ENCODE assay signal across 29 mouse cellular contexts in the genomic region with DNA sequence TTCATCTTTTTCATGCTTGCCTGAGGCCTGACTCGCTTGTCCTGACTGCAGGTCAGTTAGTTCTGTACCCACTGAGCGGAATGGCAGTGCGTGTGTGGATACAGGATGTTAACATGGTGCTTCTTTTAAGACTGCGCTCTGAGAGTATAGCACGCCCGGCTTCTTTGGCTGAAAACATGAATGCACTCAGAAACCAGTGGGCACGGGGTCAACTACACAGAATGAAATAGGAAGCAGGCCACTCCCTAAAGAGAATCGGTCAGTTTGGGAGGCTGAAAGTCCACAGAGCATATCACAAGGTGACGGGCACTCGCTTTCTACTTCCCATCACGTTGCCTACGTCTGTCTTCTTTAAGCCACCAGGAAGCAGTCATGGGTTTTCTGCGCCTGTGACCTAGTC. TPM values are rescaled to one million over a fixed set of nuclear protein-coding genes. Genes with fewer than 3 reads are reported as not detected.
DNase-seq lines count a peak whose midpoint lies in the region; ATAC-seq and TF ChIP-seq lines count a peak whose summit lies in the region.
"Had no signal": no experiment of that assay in that cellular context is flagged by ENCODE, and none has a peak within 500 bp of the region (broad histone marks: within the 10 kb centered on the region; RNA-seq: fewer than 3 reads in every experiment).

No protein-coding gene starts in this region.

- no peak overlapping the region for H3K4me2 ChIP-seq in forebrain, postnatal 0 days (ENCODE audit: low read depth)
- H3K4me2 ChIP-seq in forebrain, embryonic 12.5 days = no peak overlapping the region
- H3K4me2 ChIP-seq in heart, embryonic 12.5 days = no peak overlapping the region
- no peak overlapping the region for H3K4me2 ChIP-seq in liver, embryonic 11.5 days
- H3K4me2 ChIP-seq: embryonic facial prominence, embryonic 12.5 days; embryonic facial prominence, embryonic 15.5 days; forebrain, embryonic 13.5 days; heart, embryonic 11.5 days; heart, embryonic 15.5 days; hindbrain, embryonic 13.5 days; intestine, embryonic 15.5 days had no signal

- ATAC-seq in forebrain, postnatal 0 days = no peak
- ATAC-seq in forebrain, embryonic 12.5 days (ENCODE audit: low FRiP score) = no peak
- ATAC-seq in heart, embryonic 12.5 days (ENCODE audit: insufficient number of reproducible peaks, low FRiP score) = no peak
- no peak for ATAC-seq in liver, embryonic 11.5 days (replicated peaks; ENCODE audit: low FRiP score)
- ATAC-seq: forebrain, embryonic 13.5 days; hindbrain, embryonic 16.5 days; intestine, embryonic 15.5 days; Patski had no signal

- H3K27me3 ChIP-seq in forebrain, postnatal 0 days (ENCODE audit: insufficient read depth, low read length) = no peaks in the 10 kb centered on the region
- no peaks in the 10 kb centered on the region for H3K27me3 ChIP-seq in forebrain, embryonic 12.5 days
- H3K27me3 ChIP-seq in heart, embryonic 12.5 days (replicated peaks) = no peaks in the 10 kb centered on the region
- H3K27me3 ChIP-seq in liver, adult 2 months (ENCODE audit: control insufficient read depth, insufficient read depth, low read length) = no peaks in the 10 kb centered on the region
- no peaks in the 10 kb centered on the region for H3K27me3 ChIP-seq in liver, embryonic 11.5 days (replicated peaks; ENCODE audit: control insufficient read depth, insufficient read depth, low read length)
- H3K27me3 ChIP-seq: CH12.LX; embryonic facial prominence, embryonic 12.5 days; embryonic facial prominence, embryonic 15.5 days; forebrain, embryonic 13.5 days; heart, embryonic 15.5 days; hindbrain, embryonic 13.5 days; intestine, embryonic 15.5 days; Patski had no signal

- no peak overlapping the region for H3K4me3 ChIP-seq in forebrain, postnatal 0 days (ENCODE audit: low read depth, low read length)
- no peak overlapping the region for H3K4me3 ChIP-seq in forebrain, embryonic 12.5 days (replicated peaks)
- no peak overlapping the region for H3K4me3 ChIP-seq in heart, embryonic 12.5 days
- no peak overlapping the region for H3K4me3 ChIP-seq in liver, adult 2 months (ENCODE audit: insufficient read depth, low read depth, low read length)
- no peak overlapping the region for H3K4me3 ChIP-seq in liver, embryonic 11.5 days (ENCODE audit: low read depth, low read length)
- H3K4me3 ChIP-seq in cortical plate, adult 2 months (ENCODE audit: insufficient read depth, low read length) = no peak overlapping the region
- H3K4me3 ChIP-seq: embryonic facial prominence, embryonic 12.5 days; embryonic facial prominence, embryonic 15.5 days; forebrain, embryonic 13.5 days; heart, embryonic 15.5 days; hindbrain, embryonic 10.5 days; hindbrain, embryonic 13.5 days; intestine, embryonic 15.5 days had no signal

- 83% methylated on average over 13 of the region's 13 CpGs for WGBS in forebrain, postnatal 0 days
- WGBS in forebrain, embryonic 12.5 days = 85% methylated on average over 13 of the region's 13 CpGs
- WGBS in heart, embryonic 12.5 days = 80% methylated on average over 13 of the region's 13 CpGs
- WGBS in liver, adult 2 months = 37% methylated on average over 13 of the region's 13 CpGs
- WGBS in liver, embryonic 11.5 days = 81% methylated on average over 13 of the region's 13 CpGs

- H3K79me2 ChIP-seq in liver, adult 2 months (ENCODE audit: control insufficient read depth, insufficient read depth, low read length) = peaks cover 49% of the 10 kb centered on the region

- no peaks in the 10 kb centered on the region for H3K36me3 ChIP-seq in forebrain, postnatal 0 days (ENCODE audit: insufficient read depth)
- no peaks in the 10 kb centered on the region for H3K36me3 ChIP-seq in forebrain, embryonic 12.5 days (replicated peaks)
- H3K36me3 ChIP-seq in heart, embryonic 12.5 days = no peaks in the 10 kb centered on the region
- no peaks in the 10 kb centered on the region for H3K36me3 ChIP-seq in liver, adult 2 months (ENCODE audit: control insufficient read depth, insufficient read depth, low read length)
- H3K36me3 ChIP-seq in liver, embryonic 11.5 days (ENCODE audit: control insufficient read depth, insufficient read depth, low read length) = no peaks in the 10 kb centered on the region
- H3K36me3 ChIP-seq: embryonic facial prominence, embryonic 12.5 days; embryonic facial prominence, embryonic 15.5 days; G1E; heart, embryonic 15.5 days; hindbrain, embryonic 10.5 days; hindbrain, embryonic 13.5 days; intestine, embryonic 15.5 days had no signal

- H3K4me1 ChIP-seq in forebrain, postnatal 0 days (ENCODE audit: insufficient read depth) = peaks cover 8% of the 10 kb centered on the region
- H3K4me1 ChIP-seq in forebrain, embryonic 12.5 days = peaks cover 3% of the 10 kb centered on the region; the same call in 1 of the 2 replicates
- H3K4me1 ChIP-seq in heart, embryonic 12.5 days (replicated peaks) = peaks cover 18% of the 10 kb centered on the region
- H3K4me1 ChIP-seq in liver, adult 2 months (ENCODE audit: control insufficient read depth, insufficient read depth, low read length) = peaks cover 24% of the 10 kb centered on the region
- peaks cover 10% of the 10 kb centered on the region for H3K4me1 ChIP-seq in liver, embryonic 11.5 days (replicated peaks; ENCODE audit: control insufficient read depth, insufficient read depth, low read length)
- peaks cover 11% of the 10 kb centered on the region for H3K4me1 ChIP-seq in cortical plate, adult 2 months (ENCODE audit: control insufficient read depth, insufficient read depth, low read length)
- H3K4me1 ChIP-seq: forebrain, embryonic 13.5 days had no signal

- peak; percentile 14 for DNase-seq in forebrain, postnatal 0 days
- peak; percentile 85 for DNase-seq in heart, adult 11 months
- peak; percentile 69 for DNase-seq in liver, adult 2 months (ENCODE audit: extremely low read depth, low read depth, low spot score)
- DNase-seq in liver, embryonic 11.5 days (ENCODE audit: low spot score) = no peak
- DNase-seq in spleen, adult 12 weeks (ENCODE audit: low spot score) = no peak
- DNase-seq: adrenal gland, postnatal 10 days; adrenal gland, postnatal 36 days; B cell, adult 2 months; cerebellum, adult 18-20 months; cerebellum, adult 9-10 months; cerebellum, postnatal 14 days; gastrocnemius, postnatal 36 days; heart, postnatal 10 days; heart, postnatal 36 days had no signal

- no peak for TF ChIP-seq CTCF in forebrain, postnatal 0 days (IDR thresholded peaks at IDR 0.05; ENCODE audit: low read depth)
- no peak for TF ChIP-seq CTCF in liver, adult 2 months (IDR thresholded peaks at IDR 0.05; ENCODE audit: low read depth, low read length)
- no peak for TF ChIP-seq CTCF in cortical plate, adult 2 months (IDR thresholded peaks at IDR 0.05; ENCODE audit: extremely low read depth, insufficient read depth, low read length)

- no peaks in the 10 kb centered on the region for H3K9me3 ChIP-seq in forebrain, postnatal 0 days (ENCODE audit: low read length)
- H3K9me3 ChIP-seq in forebrain, embryonic 12.5 days = no peaks in the 10 kb centered on the region
- H3K9me3 ChIP-seq in heart, embryonic 12.5 days (replicated peaks) = no peaks in the 10 kb centered on the region
- no peaks in the 10 kb centered on the region for H3K9me3 ChIP-seq in liver, embryonic 11.5 days (ENCODE audit: control insufficient read depth, low read length)
- H3K9me3 ChIP-seq: embryonic facial prominence, embryonic 12.5 days; embryonic facial prominence, embryonic 15.5 days; forebrain, embryonic 13.5 days; heart, embryonic 15.5 days; hindbrain, embryonic 10.5 days; hindbrain, embryonic 13.5 days; intestine, embryonic 15.5 days had no signal

- H3K27ac ChIP-seq in forebrain, postnatal 0 days (ENCODE audit: low read depth, low read length) = no peak overlapping the region
- H3K27ac ChIP-seq in forebrain, embryonic 12.5 days = no peak overlapping the region
- no peak overlapping the region for H3K27ac ChIP-seq in heart, embryonic 12.5 days (ENCODE audit: poor library complexity, severe bottlenecking)
- no peak overlapping the region for H3K27ac ChIP-seq in liver, adult 2 months (replicated peaks; ENCODE audit: insufficient read depth, low read depth, low read length)
- no peak overlapping the region for H3K27ac ChIP-seq in liver, embryonic 11.5 days (ENCODE audit: low read depth, low read length)
- peak overlapping the region; percentile 20; the same call in 1 of the 2 replicates for H3K27ac ChIP-seq in cortical plate, adult 2 months (ENCODE audit: insufficient read depth, low read length)
- H3K27ac ChIP-seq: embryonic facial prominence, embryonic 12.5 days; embryonic facial prominence, embryonic 15.5 days; forebrain, embryonic 13.5 days; heart, embryonic 15.5 days; hindbrain, embryonic 10.5 days; hindbrain, embryonic 13.5 days; intestine, embryonic 15.5 days had no signal

- no peak overlapping the region for H3K9ac ChIP-seq in forebrain, postnatal 0 days
- H3K9ac ChIP-seq in forebrain, embryonic 12.5 days = no peak overlapping the region
- no peak overlapping the region for H3K9ac ChIP-seq in heart, embryonic 12.5 days
- no peak overlapping the region for H3K9ac ChIP-seq in liver, adult 2 months (ENCODE audit: low read depth, low read length)
- no peak overlapping the region for H3K9ac ChIP-seq in liver, embryonic 11.5 days (ENCODE audit: low read depth, low read length)
- H3K9ac ChIP-seq: embryonic facial prominence, embryonic 12.5 days; embryonic facial prominence, embryonic 15.5 days; forebrain, embryonic 13.5 days; heart, embryonic 15.5 days; hindbrain, embryonic 13.5 days; intestine, embryonic 15.5 days had no signal

- no peak for TF ChIP-seq POLR2A in liver, adult 2 months (IDR thresholded peaks at IDR 0.05; ENCODE audit: extremely low read depth, insufficient read depth, low read length)
- no peak for TF ChIP-seq POLR2A in cortical plate, adult 2 months (IDR thresholded peaks at IDR 0.05; ENCODE audit: extremely low read depth, insufficient read depth, low read length)

RNA-seq across cellular contexts. Expression of a gene that starts 59.0 kb away (rescaled TPM):
- 6.3 and 8.1 TPM in 2 replicates for total RNA-seq in forebrain, postnatal 0 days (2014; rRNA removed)
- polyA plus RNA-seq in forebrain, postnatal 0 days (2015; fragmentation: Nextera tagmentation; extraction: Ambion mirVana) = 5.0 and 6.3 TPM in 2 replicates
- 2.9 and 3.4 TPM in 2 replicates for polyA plus RNA-seq in forebrain, embryonic 12.5 days (2016; fragmentation: Nextera tagmentation; extraction: Ambion mirVana)
- polyA plus RNA-seq in heart, embryonic 12.5 days (2016; fragmentation: Nextera tagmentation; extraction: Ambion mirVana) = 8.8 and 9.6 TPM in 2 replicates
- total RNA-seq in liver, adult 2 months (2014; rRNA removed) = 6.5 and 10.3 TPM in 2 replicates
- polyA plus RNA-seq in liver, adult 2 months (2012; rRNA removed) = 5.8 and 7.4 TPM in 2 replicates
- 3.6 TPM in 2 replicates for polyA plus RNA-seq in liver, embryonic 11.5 days (2014; fragmentation: Nextera tagmentation; extraction: Ambion mirVana)
- 6.7 and 8.5 TPM in 2 replicates for polyA plus RNA-seq in cortical plate, adult 2 months (2012; rRNA removed)
- polyA plus RNA-seq: G1E had no signal

Comparison
In these comparisons a context has a peak if more than half of its experiments do, and no peak if none do; other contexts are left out.
1. DNase-seq: peak in forebrain, postnatal 0 days (single experiment), heart, adult 11 months (single experiment) and liver, adult 2 months (single experiment); none in liver, embryonic 11.5 days (single experiment) and spleen, adult 12 weeks (single experiment).